Mouse (Mus musculus) mouse trophoblast stem cell (cell line): ENCODE results near the gene Phc1.

Experiments used
- in situ Hi-C, 2 experiments: fragments of 300-500 bp; cut with MseI, MboI; formaldehyde crosslinking; loops; 2 replicates in 1 of 2; 3 replicates in 1 of 2; pipeline ENCODE4 v1.15.1; 2025

The Phc1 gene

GRCm38 (mm10) chr6:122297279-122298222, 42.8 kb downstream of the Phc1 start:
- in situ Hi-C loops, result no loop called here

DNA sequence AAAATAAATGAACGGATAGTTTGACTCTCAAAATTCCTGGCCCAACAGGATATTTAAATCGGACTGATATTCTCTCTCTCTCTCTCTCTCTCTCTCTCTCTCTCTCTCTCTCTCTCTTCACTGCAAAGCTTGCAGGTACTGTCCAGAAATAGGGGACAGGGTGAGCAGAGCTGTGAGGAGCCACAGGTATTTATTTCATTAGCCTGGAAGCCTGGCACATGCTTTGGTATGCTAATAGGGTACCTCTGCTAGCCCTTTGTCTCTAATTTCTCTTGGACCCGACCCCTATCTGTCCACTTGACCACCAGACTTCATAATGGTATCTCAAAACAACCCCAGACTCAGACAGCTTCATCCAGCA, 43.5 kb downstream of the Phc1 start:
- in situ Hi-C loops, result no loop called here

GRCm38 (mm10) chr6:122295242-122295641, 45.1 kb downstream of the Phc1 start:
- in situ Hi-C loops, result no loop called here

DNA sequence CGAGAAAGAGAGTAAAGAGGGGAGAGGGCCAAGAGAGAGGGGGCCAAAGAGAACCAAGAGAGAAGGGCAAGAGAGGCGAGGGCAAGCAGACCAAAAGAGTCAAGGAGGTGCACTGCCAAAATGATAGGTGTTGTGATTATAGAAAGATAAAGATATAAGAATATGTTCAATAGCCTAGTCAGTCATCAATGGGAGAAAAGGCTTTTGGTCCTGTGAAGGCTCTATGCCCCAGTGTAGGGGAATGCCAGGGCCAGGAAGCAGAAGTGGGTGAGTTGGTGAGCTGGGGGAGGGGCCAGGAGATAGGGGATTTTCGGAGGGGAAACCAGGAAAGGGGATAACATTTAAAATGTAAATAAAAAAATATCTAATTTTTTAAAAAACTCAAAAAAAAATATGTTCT, 46.1 kb downstream of the Phc1 start:
- in situ Hi-C loops, result no loop called here

- in situ Hi-C loops, result no loop called here
These were observed 46.6 kb downstream of the Phc1 start for GRCm38 (mm10) chr6:122293796-122294195.

DNA sequence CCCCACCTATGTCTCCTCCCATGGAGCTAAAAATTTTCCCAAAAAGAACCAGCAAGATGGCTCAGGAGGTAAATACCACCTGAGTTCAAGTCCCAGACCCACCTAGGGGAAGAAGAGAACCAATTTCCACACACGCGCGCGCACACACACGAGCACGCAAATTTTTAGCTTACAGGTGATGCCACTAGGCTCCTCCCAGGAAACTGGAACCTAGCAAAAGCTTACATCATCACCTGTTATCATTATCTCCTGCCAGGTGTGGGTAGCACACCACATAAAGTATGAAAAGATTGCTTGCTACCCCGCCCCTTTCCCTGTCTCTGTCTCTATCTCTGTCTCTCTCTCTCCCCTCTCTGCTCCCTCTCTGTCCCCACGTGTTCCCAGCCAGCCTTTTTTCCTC, 47.2 kb downstream of the Phc1 start:
- in situ Hi-C loops, result no loop called here

- in situ Hi-C loops, result no loop called here
These were observed 48.2 kb downstream of the Phc1 start for GRCm38 (mm10) chr6:122292184-122292583.

- in situ Hi-C loops, result no loop called here
These were observed 48.6 kb downstream of the Phc1 start for GRCm38 (mm10) chr6:122291735-122292134.

DNA sequence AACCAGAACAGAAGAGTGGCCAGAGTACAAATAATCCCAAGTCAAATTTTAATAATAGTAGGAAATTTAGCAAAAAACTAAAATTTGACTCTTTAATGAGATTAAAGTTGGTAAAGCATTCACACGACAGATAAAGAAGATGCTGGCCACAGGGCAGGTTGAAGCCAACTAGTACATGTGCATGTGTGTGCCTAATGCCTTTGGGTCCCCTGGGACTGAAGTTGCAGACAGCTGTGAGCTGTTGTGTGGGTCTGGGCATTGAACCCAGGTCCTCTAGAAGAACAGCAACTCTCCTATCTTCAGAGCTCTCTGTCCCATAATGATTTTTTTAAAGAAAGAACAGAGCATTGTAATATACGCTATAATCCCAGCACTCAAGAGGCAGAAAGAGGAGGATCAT, 49.1 kb downstream of the Phc1 start:
- in situ Hi-C loops, result no loop called here

- in situ Hi-C loops, result no loop called here
These were observed 50.1 kb downstream of the Phc1 start for GRCm38 (mm10) chr6:122290253-122290652.

- in situ Hi-C loops, result no loop called here
These were observed 51.0 kb downstream of the Phc1 start for GRCm38 (mm10) chr6:122289313-122289712.

DNA sequence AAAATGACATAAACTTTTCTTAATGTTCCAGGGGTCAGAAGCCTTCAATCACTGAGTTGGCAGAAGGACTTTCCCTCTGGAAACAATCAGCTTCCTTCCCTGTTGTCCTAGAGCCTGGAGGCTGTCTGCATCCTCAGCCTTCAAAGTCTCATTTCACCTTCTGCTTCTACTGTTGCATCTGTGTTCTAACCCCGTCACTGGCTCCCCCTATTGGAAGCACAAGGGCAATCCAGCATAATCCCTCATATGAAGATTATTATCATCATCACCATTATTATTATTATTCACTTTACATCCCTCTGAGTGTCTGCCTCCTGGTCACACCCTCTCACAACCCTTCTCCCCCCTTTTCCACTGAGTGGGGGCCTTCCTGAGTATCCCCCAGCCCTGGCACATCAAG, 52.1 kb downstream of the Phc1 start:
- in situ Hi-C loops, result no loop called here

GRCm38 (mm10) chr6:122284823-122285222, 55.5 kb downstream of the Phc1 start:
- in situ Hi-C loops, result no loop called here

DNA sequence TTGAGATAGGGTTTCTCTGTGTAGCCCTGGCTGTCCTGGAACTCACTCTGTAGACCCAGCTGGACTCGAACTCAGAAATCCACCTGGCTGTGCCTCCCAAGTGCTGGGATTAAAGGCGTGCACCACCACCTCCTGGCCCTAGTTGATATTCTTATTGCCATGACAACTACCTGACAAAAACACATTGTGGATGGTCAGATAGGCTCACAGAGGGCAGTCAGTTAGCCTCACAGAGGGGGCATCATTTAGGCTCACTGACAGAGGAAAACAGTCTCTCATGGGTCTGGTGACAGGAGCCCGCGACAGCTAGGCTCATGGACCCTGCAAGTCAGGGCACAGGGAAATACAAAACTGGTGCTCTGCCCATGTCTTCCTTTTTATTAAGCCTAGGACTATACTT, 56.1 kb downstream of the Phc1 start:
- in situ Hi-C loops, result no loop called here

DNA sequence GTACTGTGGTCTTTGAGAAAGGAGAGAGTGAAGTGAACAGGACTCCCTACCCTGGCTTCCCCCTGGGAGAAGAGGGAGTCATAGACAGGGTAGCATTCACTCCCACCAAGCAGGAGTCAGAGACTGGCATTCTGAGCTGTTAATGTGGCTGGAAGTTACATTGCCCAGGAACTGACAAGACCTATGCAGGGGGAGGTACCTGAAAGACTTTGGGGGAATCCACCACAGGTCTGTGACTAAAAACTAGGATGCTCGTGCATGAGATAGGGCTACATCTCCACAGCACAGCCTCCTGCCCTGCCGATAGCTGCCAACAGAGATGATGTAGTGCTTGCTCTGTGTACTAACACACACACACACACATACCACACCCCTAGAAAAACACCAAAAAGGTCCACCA, 56.9 kb downstream of the Phc1 start:
- in situ Hi-C loops, result no loop called here

DNA sequence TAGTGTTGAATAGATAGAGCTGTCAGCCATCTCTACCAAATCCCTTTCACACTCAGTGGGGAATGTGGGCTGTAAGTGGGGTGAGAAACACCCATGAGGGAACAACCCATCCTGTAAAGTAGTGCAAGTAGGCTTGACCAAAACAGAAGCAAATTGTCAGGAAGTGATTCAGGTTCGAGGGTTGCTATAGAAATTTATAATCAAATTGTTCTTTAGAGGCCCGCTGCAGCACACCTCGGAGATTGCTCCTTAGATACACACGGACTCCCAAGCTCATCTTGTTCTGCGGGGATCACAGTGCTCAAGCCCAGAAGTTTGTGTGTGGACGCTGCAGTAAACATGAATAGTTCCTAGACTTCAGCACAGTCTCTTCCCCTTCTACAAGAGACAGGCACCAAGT, 57.6 kb downstream of the Phc1 start, which contains the start of gene Klrg1:
Klrg1 (minus strand) TSS at position 101 of the 400 bp plus-strand sequence.
- in situ Hi-C loops, result no loop called here

GRCm38 (mm10) chr6:122276565-122276964, 63.8 kb downstream of the Phc1 start:
- in situ Hi-C loops, result no loop called here

DNA sequence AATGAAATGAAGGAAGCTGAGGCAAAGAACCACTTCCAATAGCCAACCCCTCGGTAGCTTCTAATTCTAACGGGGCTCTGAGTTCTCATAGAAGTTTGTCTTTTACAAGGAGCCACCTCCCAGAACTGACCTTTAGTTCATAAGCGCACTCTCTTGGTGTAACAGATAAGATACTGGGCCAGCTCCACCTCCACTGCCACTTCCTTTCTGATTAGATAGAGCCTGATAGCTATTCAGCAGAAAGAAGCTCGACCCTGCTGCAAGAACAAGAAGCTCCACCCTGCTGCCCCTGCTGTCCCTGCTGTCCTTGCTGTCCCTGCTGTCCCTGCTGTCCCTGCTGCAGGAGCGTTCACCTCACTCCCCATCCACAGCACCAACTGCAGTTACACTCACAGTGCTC, 65.8 kb downstream of the Phc1 start:
- in situ Hi-C loops, result loop anchor here in 1 of 2 experiments (25.0 kb wide), 1 partner anchor 712 kb away; no protein-coding TSS in a partner anchor

DNA sequence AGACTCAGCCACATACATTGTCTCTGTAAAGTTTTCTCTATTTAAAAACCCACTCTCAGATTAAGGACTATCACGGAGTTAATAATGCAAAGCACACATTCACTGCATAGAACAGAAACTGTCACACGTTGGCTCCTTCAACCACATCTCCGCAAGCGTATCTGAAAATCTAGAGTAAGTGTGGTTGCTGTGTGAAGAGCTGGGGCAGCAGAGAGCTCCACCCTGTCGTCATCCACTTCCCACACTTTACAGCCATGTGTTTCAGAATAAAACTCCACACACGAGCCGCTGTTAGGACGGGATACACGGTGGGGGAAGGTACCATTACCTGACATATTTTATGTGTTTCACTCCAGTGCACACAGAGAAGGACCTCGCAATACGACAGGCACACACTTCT, 70.2 kb downstream of the Phc1 start:
- in situ Hi-C loops, result loop anchor here in 1 of 2 experiments (25.0 kb wide), 1 partner anchor 708 kb away; no protein-coding TSS in a partner anchor

- in situ Hi-C loops, result loop anchor here in 1 of 2 experiments (25.0 kb wide), 1 partner anchor 707 kb away; no protein-coding TSS in a partner anchor
These were observed 71.2 kb downstream of the Phc1 start for GRCm38 (mm10) chr6:122269170-122269569.

- in situ Hi-C loops, result loop anchor here in 1 of 2 experiments (25.0 kb wide), 1 partner anchor 706 kb away; no protein-coding TSS in a partner anchor
These were observed 71.8 kb downstream of the Phc1 start for GRCm38 (mm10) chr6:122268561-122268960.
